Mouse (Mus musculus) C2C12 (cell line): ENCODE measurements around the gene Rpgrip1.

ENCODE experiments used
- CTCF ChIP-seq: IDR thresholded peaks from one replicate; pipeline ENCODE4 v1.5.1; 2011; ENCODE audit not compliant: control insufficient read depth, insufficient read depth, insufficient read length
- MYOD1 ChIP-seq: IDR thresholded peaks from one replicate; pipeline ENCODE4 v1.6.1; 2011; ENCODE audit warnings: low read depth; ENCODE audit not compliant: control insufficient read depth, insufficient read length
- USF1 ChIP-seq: IDR thresholded peaks from one replicate; pipeline ENCODE4 v1.6.1; 2011; ENCODE audit warnings: low read depth, mild to moderate bottlenecking, control low read depth, moderate library complexity

DNA sequence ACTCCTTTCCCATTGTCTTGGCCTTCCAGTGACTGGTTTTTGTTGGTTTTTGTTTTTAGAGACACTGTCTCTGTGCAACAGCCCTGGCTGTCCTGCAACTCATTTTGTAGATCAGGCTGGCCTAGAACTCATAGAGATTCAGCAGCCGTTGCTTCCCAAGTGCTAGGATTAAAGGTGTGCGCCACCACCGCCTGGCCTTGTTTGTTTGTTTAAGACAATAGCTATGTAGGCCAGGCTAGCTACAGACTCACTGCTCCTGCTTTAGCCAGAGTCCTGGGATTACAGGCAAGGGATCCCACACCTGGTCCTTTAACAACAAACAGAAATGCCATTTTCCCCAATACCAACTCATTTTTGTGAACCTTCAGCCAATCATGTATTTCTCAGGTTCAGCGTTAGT lies at the start of gene Rpgrip1:
- TF ChIP-seq CTCF (no peak), MYOD1 (no peak), USF1 (no peak)
